ENCODE assay signal across 8 mouse cellular contexts in the genomic region with DNA sequence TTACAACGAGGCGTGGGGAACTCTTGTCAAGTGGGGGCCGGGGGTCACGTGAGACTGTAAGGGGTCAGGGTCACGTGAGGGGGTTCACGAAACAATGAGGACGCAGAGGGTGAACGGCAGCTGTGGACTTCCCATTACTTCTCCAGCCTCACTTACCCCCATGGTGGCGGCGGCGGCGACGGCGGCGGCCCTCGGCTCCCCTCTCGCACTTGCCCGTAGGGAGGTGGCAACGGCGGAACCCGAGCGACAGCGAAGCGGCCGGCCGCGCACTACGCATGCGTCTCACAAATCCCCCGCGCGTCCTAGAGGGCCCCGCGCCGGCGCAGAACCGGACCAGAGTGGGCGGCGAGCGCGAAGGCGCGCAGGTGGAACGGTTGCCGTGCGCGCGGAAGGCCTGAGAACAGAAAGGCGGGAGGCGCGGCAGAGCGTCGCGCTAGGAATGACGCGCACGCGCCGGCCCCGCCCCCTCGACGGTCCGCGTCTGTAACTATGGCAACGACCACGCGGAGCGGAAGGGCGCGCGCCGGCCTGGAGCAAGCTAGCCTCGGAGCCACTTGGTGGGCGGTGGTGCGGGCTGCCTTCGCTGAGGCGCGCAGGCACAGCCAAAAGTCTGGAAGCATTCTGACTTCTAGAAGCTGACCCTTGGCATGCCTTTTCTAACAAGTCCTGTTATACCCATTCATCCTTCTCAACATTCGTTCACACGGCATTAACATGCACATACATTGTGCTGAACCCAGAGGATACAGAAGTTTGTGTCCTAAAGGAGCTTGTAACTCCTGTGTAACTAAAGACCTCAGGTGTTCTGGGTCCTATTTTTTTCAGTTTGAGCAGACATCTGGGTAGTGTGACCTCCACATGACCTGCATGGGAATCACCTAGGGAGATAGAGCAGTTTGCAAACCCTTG. TPM values are rescaled to one million over a fixed set of nuclear protein-coding genes. Genes with fewer than 3 reads are reported as not detected.
DNase-seq lines count a peak whose midpoint lies in the region; ATAC-seq and TF ChIP-seq lines count a peak whose summit lies in the region.

Naa40 (minus strand) TSS at position 402 of the 909 bp plus-strand sequence.

- peaks cover 32% of the 10 kb centered on the region for H3K36me3 ChIP-seq in G1E (replicated peaks)
- H3K36me3 ChIP-seq in forebrain, postnatal 0 days (ENCODE audit: insufficient read depth): no peaks in the 10 kb centered on the region
- no peaks in the 10 kb centered on the region for H3K36me3 ChIP-seq in lung, embryonic 15.5 days

- H3K9me3 ChIP-seq in G1E (replicated peaks): no peaks in the 10 kb centered on the region
- no peaks in the 10 kb centered on the region for H3K9me3 ChIP-seq in forebrain, postnatal 0 days (ENCODE audit: low read length)
- H3K9me3 ChIP-seq in lung, embryonic 15.5 days: no peaks in the 10 kb centered on the region

- DNase-seq in G1E (ENCODE audit: low spot score): peak; percentile 95
- peak; percentile 92 to 96 for DNase-seq in cerebellum, adult 18-20 months
- DNase-seq in forebrain, postnatal 0 days: peak; percentile 98
- peak; percentile 96 for DNase-seq in heart, postnatal 4 days
- DNase-seq in layer of hippocampus, adult 8-10 months (ENCODE audit: low spot score in 2 of 2): peak; percentile 89 to 90
- peak; percentile 91 for DNase-seq in ovary, adult 18-20 months (ENCODE audit: low spot score)
- DNase-seq in thymus, postnatal 0 days (ENCODE audit: low spot score): peak; percentile 96

- H3K27ac ChIP-seq in forebrain, postnatal 0 days (ENCODE audit: low read depth, low read length): peak within 1 kb of the TSS; percentile 82
- H3K27ac ChIP-seq in lung, embryonic 15.5 days: peak within 1 kb of the TSS; percentile 77

- peak; percentile 78 for ATAC-seq in G1E (ENCODE audit: extremely low read depth, insufficient number of reproducible peaks, low FRiP score, poor library complexity, severe bottlenecking)
- ATAC-seq in forebrain, postnatal 0 days: peak; percentile 98
- ATAC-seq in lung, embryonic 15.5 days (ENCODE audit: borderline replicate concordance, extremely low read depth, low FRiP score, low TSS enrichment): peak; percentile 95

- peaks cover 41% of the 10 kb centered on the region for H3K4me1 ChIP-seq in G1E (ENCODE audit: insufficient read depth, low read depth, low read length)
- H3K4me1 ChIP-seq in forebrain, postnatal 0 days (ENCODE audit: insufficient read depth): peaks cover 6% of the 10 kb centered on the region; the same call in 1 of the 2 replicates
- peaks cover 9% of the 10 kb centered on the region for H3K4me1 ChIP-seq in lung, embryonic 15.5 days

- H3K9ac ChIP-seq in forebrain, postnatal 0 days: peak within 1 kb of the TSS; percentile 75
- H3K9ac ChIP-seq in lung, embryonic 15.5 days: peak within 1 kb of the TSS; percentile 79

- no peak for TF ChIP-seq CTCF in G1E (IDR thresholded peaks at IDR 0.05; ENCODE audit: low read depth, low read length)
- TF ChIP-seq CTCF in forebrain, postnatal 0 days (IDR thresholded peaks at IDR 0.05; ENCODE audit: low read depth): no peak

- peak within 1 kb of the TSS; percentile 86 for H3K4me3 ChIP-seq in G1E (ENCODE audit: low read depth, low read length)
- peak within 1 kb of the TSS; percentile 80 for H3K4me3 ChIP-seq in forebrain, postnatal 0 days (ENCODE audit: low read depth, low read length)
- peak within 1 kb of the TSS; percentile 76 for H3K4me3 ChIP-seq in lung, embryonic 15.5 days

- peaks cover 24% of the 10 kb centered on the region for H3K27me3 ChIP-seq in G1E (ENCODE audit: insufficient read depth, low read length)
- H3K27me3 ChIP-seq in forebrain, postnatal 0 days (ENCODE audit: insufficient read depth, low read length): no peaks in the 10 kb centered on the region
- no peaks in the 10 kb centered on the region for H3K27me3 ChIP-seq in lung, embryonic 15.5 days

- peak within 1 kb of the TSS; percentile 98 for H3K4me2 ChIP-seq in forebrain, postnatal 0 days (ENCODE audit: low read depth)
- peak within 1 kb of the TSS; percentile 66 for H3K4me2 ChIP-seq in lung, embryonic 15.5 days

- WGBS in forebrain, postnatal 0 days: 2% methylated on average over 80 of the region's 80 CpGs
- WGBS in lung, embryonic 15.5 days: under 1% methylated on average over 79 of the region's 80 CpGs

RNA-seq across cellular contexts. Expression of gene Naa40, which starts in this region (rescaled TPM):
- total RNA-seq in G1E (2014; fragmentation: Nextera tagmentation) (67.5 and 67.7 TPM in 2 replicates), G1E (2017) (60.7 and 67.3 TPM in 2 replicates)
- 58.8 and 59.4 TPM in 2 replicates for polyA plus RNA-seq in G1E (2012)
- 48.5 and 57.7 TPM in 2 replicates for total RNA-seq in forebrain, postnatal 0 days (2014; rRNA removed)
- polyA plus RNA-seq in forebrain, postnatal 0 days (2015; fragmentation: Nextera tagmentation; extraction: Ambion mirVana): 34.7 and 44.0 TPM in 2 replicates
- 10 to 100 TPM; 34.3 to 36.9 TPM for total RNA-seq in heart, postnatal 4 days (2021)
- 10 to 100 TPM; 34.6 to 44.2 (median 36.6) TPM for total RNA-seq in layer of hippocampus, adult 8-10 months (2022)
- 55.1 and 61.5 TPM in 2 replicates for polyA plus RNA-seq in lung, embryonic 15.5 days (2015; fragmentation: Nextera tagmentation; extraction: Ambion mirVana)
- polyA plus RNA-seq in thymus, postnatal 0 days (2015; fragmentation: Nextera tagmentation; extraction: Ambion mirVana): 63.9 TPM in 2 replicates

Comparison
In these comparisons a context has a peak if more than half of its experiments do, and no peak if none do; other contexts are left out.
1. Peak in every context shown above with its lines: DNase-seq, ATAC-seq, H3K4me3 ChIP-seq and H3K27ac ChIP-seq.